Mouse (Mus musculus) intestine, postnatal 0 days (tissue): Measurements from ENCODE around the gene Fam222a. TPM values are rescaled to one million over a fixed set of nuclear protein-coding genes. Genes with fewer than 3 reads are reported as not detected.

Source experiments
- ATAC-seq: fragments of 200-750 bp; cut with Nextera tagmentation; 2 replicates; pipeline ENCODE4 v1.8.0; 2017; ENCODE audit warnings: mild to moderate bottlenecking, moderate TSS enrichment, moderate library complexity
- H3K27ac ChIP-seq: fragments of 300-500 bp; sonication (generic); 2 replicates; pipeline ENCODE4 v1.5.1; 2014; ENCODE audit warnings: mild to moderate bottlenecking, low read depth, low read length, moderate library complexity
- H3K27me3 ChIP-seq: fragments of 300-500 bp; sonication (generic); replicated peaks from 2 replicates; pipeline ENCODE4 v1.6.1; 2014; ENCODE audit warnings: low read length, mixed read lengths; ENCODE audit not compliant: control insufficient read depth, insufficient read depth
- H3K36me3 ChIP-seq: fragments of 300-500 bp; sonication (generic); 2 replicates; pipeline ENCODE4 v1.6.1; 2014; ENCODE audit warnings: mild to moderate bottlenecking, moderate library complexity; ENCODE audit not compliant: control insufficient read depth, insufficient read depth
- H3K4me1 ChIP-seq: fragments of 300-500 bp; sonication (generic); replicated peaks from 2 replicates; pipeline ENCODE4 v1.6.1; 2014; ENCODE audit warnings: antibody characterized with exemption, low read length, mixed read lengths; ENCODE audit not compliant: control insufficient read depth, insufficient read depth
- H3K4me2 ChIP-seq: fragments of 300-500 bp; sonication (generic); replicated peaks from 2 replicates; pipeline ENCODE4 v1.6.1; 2014; ENCODE audit warnings: low read depth, mild to moderate bottlenecking, moderate library complexity
- H3K4me3 ChIP-seq: fragments of 300-500 bp; sonication (generic); 2 replicates; pipeline ENCODE4 v1.5.1; 2014; ENCODE audit warnings: low read depth, low read length
- H3K9ac ChIP-seq: fragments of 300-500 bp; sonication (generic); 2 replicates; pipeline ENCODE4 v1.6.1; 2014; ENCODE audit warnings: mild to moderate bottlenecking, low read depth, low read length
- H3K9me3 ChIP-seq: fragments of 300-500 bp; sonication (generic); 2 replicates; pipeline ENCODE4 v1.6.1; 2016; ENCODE audit warnings: mixed run types; ENCODE audit not compliant: control insufficient read depth
- CTCF ChIP-seq: sonication (generic); IDR thresholded peaks from 2 replicates; pipeline ENCODE4 v1.5.1; 2016; ENCODE audit warnings: low read depth, mild to moderate bottlenecking, control low read depth, antibody characterized with exemption, moderate library complexity
- WGBS: fragments of 180-500 bp; shearing (Covaris S2); extraction: QIAGEN DNeasy Blood & Tissue Kit; methylation state at CpG from one replicate; pipeline ENCODE4 v1.1.7; 2014; 5-methylcytosine and 5-hydroxymethylcytosine counted together
- polyA plus RNA-seq: library from polyadenylated mRNA; unstranded; fragments of >200 nt; fragmentation: Nextera tagmentation; extraction: Ambion mirVana; gene quantifications from 2 replicates; pipeline ENCODE4 v1.2.1, GENCODE M21; 2015

Gene Fam222a
- polyA plus RNA-seq, 1 experiment from 2014 or later = 2.3 TPM

DNA sequence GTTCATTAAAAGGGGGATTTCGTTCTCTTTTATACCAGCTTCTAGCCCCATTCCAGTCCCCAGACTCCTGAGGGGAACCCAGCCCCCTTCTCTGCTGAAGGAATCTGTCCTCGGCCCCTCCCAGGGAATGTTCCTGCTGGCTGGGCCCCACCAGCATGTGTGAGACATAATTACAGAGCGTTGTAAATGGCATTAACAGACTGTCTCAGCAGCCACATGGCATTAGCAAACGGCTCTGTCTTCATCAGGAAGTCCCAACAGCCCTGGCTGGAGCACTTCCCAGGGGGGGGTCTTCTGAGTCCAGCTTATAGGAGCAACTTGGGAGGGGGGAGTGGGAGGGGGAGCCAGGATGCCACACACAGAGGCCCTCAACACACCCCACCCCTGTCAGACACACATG is 29.1 kb upstream of the Fam222a start:
- Histone ChIP-seq H3K27me3 (peaks cover 11% of the 10 kb centered on the region; the same call in 1 of the 2 replicates), H3K4me2 (no peak overlapping the region), H3K9ac (no peak overlapping the region), H3K27ac (no peak overlapping the region), H3K36me3 (no peaks in the 10 kb centered on the region), H3K4me3 (no peak overlapping the region), H3K4me1 (no peaks in the 10 kb centered on the region), H3K9me3 (no peaks in the 10 kb centered on the region)
- WGBS = 25% methylated on average over 4 of the region's 4 CpGs
- TF ChIP-seq CTCF = no peak
- ATAC-seq = no peak

DNA sequence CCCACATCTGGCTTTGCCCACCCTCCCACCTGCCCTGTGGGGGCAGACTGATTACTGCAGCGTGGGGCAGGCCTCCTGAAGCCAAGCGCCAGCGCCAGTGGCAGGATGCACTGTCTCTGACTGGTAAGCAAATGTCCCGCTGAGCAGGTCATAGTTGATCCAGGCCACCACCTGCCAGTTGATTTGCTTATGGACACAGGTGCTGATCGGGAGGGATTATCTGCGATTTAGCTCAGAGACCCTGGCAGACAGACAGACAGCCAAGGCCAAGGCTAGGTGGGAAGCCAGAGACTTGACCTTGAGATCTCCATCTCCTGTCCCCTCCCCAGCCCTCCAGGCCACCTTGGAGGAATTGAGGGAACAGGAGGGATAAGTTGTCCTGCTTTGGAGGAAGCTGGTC is 28.1 kb upstream of the Fam222a start:
- Histone ChIP-seq H3K4me1 (no peaks in the 10 kb centered on the region), H3K27me3 (peaks cover 11% of the 10 kb centered on the region; the same call in 1 of the 2 replicates), H3K4me3 (no peak overlapping the region), H3K9ac (no peak overlapping the region), H3K4me2 (no peak overlapping the region), H3K27ac (no peak overlapping the region), H3K36me3 (no peaks in the 10 kb centered on the region), H3K9me3 (no peaks in the 10 kb centered on the region)
- TF ChIP-seq CTCF = no peak
- ATAC-seq = no peak
- WGBS = 84% methylated on average over 6 of the region's 6 CpGs

DNA sequence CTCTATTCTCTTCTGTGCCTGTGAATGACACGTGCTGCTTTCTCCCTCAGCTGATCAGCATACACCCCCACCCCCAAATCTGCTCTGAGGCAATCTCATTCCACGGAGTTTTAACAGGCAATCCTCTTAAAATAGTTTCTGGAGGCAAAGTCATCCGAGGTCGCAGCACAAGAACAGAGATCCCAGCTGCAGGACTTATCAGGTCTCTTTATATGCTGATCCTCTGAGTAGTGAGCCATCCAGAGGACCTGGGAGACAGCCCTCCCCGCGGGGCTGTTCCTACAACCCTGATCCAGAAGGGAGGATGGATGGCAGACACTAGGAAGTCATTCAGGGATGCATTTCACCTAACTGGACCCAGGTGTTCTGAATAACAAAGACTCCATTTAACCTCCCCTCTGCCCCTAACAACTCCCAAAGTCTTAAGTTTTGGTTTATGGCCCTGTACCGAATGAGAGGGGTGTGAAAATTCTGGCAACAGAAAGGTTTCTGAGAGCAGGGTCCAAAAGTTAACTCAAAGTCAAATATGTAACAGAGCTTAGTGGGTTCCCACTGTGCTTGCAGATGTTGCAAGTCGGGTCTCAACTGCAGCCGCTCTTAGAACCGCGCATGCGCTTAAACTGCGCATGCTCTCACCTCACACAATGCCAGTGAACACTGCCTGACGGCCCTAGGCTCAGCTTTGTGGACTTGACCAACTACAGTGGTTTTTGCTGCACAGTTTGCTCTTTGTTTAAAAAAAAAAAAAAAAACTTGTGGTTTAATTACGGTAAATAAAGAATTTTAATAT is 26.0 kb upstream of the Fam222a start:
- H3K9me3 ChIP-seq = no peaks in the 10 kb centered on the region
- ATAC-seq = no peak
- H3K4me2 ChIP-seq = no peak overlapping the region
- 61% methylated on average over 15 of the region's 15 CpGs for WGBS
- no peak overlapping the region for H3K27ac ChIP-seq
- H3K4me1 ChIP-seq = 0 out of 2 replicates have a peak, but pooled peaks cover 2% of the 10 kb centered on the region
- no peaks in the 10 kb centered on the region for H3K36me3 ChIP-seq
- H3K4me3 ChIP-seq = no peak overlapping the region
- H3K27me3 ChIP-seq = peaks cover 11% of the 10 kb centered on the region; the same call in 1 of the 2 replicates
- no peak overlapping the region for H3K9ac ChIP-seq
- no peak for TF ChIP-seq CTCF

- no peak overlapping the region for H3K27ac ChIP-seq
- no peak overlapping the region for H3K4me2 ChIP-seq
- 0 out of 2 replicates have a peak, but pooled peaks cover 2% of the 10 kb centered on the region for H3K4me1 ChIP-seq
- no peak overlapping the region for H3K4me3 ChIP-seq
- no peaks in the 10 kb centered on the region for H3K27me3 ChIP-seq
- 89% methylated on average over 6 of the region's 6 CpGs for WGBS
- no peak for ATAC-seq
- H3K36me3 ChIP-seq = no peaks in the 10 kb centered on the region
- H3K9me3 ChIP-seq = no peaks in the 10 kb centered on the region
- TF ChIP-seq CTCF = 0 out of 2 replicates have a peak, but pooled peaks have one; percentile 18
- H3K9ac ChIP-seq = no peak overlapping the region
Observed at GRCm38 (mm10) chr5:114543656-114544055, 24.2 kb upstream of the Fam222a start.

DNA sequence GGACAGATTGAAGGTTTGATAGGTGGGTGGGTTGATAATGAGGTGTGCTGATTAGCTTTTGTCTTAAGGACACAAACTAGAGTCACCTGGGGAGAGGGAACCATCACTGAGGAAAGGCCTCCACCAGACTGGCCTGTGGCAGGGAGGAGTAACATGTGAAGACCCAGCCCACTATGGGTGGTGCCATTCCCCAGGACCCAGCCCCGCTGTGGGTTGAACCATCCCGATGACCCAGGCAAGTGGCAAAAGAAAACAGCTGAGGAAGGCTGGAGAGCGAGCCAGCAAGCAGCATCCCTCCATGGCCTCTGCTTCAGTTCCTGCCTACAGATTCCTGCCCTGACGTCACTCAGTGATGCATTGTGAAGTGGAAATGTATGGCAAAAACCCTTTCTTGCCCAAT is 23.6 kb upstream of the Fam222a start:
- TF ChIP-seq CTCF = no peak
- Histone ChIP-seq H3K9me3 (no peaks in the 10 kb centered on the region), H3K4me2 (no peak overlapping the region), H3K4me1 (0 out of 2 replicates have a peak, but pooled peaks cover 2% of the 10 kb centered on the region), H3K4me3 (no peak overlapping the region), H3K27ac (no peak overlapping the region), H3K27me3 (no peaks in the 10 kb centered on the region), H3K36me3 (no peaks in the 10 kb centered on the region), H3K9ac (no peak overlapping the region)
- no peak for ATAC-seq
- WGBS = 81% methylated on average over 4 of the region's 4 CpGs

DNA sequence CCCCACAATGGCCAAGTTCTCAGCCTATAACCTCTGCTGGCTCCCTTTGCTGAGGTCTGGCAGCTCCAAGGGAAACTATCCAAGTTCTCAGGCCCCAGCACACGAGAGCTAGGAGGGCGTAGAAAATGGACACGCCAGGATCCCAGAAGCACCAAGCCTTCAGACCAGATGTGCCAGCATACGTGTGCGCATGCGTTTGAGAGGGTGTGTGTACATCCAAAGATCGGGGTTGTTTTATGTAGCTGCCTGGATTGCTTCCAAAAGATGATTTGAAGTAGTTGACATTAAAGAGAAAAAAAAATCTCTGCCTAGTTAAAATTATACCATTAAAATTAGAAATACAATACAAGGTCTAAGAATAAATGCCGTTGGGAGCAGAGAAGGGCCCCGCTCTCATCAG is 22.7 kb upstream of the Fam222a start:
- Histone ChIP-seq H3K36me3 (no peaks in the 10 kb centered on the region), H3K9ac (no peak overlapping the region), H3K4me3 (no peak overlapping the region), H3K27me3 (no peaks in the 10 kb centered on the region), H3K27ac (no peak overlapping the region; the same call in 1 of the 2 replicates), H3K4me2 (no peak overlapping the region), H3K4me1 (0 out of 2 replicates have a peak, but pooled peaks cover 2% of the 10 kb centered on the region), H3K9me3 (no peaks in the 10 kb centered on the region)
- WGBS = 54% methylated on average over 9 of the region's 9 CpGs
- TF ChIP-seq CTCF = no peak
- ATAC-seq = no peak
